Mouse (Mus musculus): Measurements from ENCODE around the gene Sgsh.
"Not testable (repeated sequence)": the region's sequence is repeated elsewhere in the genome, so short reads cannot be mapped to it uniquely, and the experiment has no call there.

Gene Sgsh

DNA sequence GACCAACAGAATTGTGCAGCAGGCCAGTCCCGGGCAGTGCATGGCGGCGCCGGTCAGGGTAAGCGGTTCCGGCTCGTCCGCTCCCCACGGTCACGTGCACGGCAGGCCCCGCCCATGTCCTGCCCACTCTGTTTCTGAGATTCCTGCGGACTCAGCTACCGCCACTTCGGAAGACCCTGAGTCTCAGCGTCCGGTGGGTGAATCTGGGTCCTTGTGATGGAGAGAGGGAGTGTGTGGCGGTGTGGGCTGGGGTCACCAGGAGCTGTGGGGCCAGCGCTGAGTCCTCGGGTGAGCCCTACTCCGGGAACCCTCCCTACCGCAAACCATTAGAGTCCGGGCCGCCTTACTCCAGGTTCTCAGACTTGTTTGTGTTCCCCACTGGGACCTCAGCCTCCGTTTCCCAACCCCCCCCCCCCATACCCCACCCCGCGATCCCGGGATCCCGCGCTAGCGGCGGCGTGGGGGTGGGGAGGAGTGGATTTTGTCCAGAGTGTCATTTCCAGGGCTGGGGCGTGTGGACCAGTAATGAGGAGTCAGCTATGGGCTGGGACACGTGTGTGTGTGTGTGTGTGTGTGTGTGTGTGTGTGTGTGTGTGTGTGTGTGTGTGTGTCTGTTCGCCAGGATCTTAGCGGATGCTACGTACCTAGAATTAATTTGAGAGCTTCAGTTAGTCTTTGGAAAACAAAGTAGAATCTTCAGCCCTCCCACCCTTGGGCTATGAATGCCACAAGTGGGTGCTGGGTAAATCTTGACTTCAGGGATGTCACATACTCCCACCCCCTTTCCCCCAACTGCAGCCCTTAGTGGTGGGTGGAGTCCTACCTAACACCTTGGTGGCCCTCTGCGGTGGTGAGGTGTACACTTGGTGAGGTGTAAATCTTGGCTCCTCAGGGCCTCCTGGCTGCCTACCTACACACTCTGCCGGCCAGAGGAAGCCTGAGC, at the start of gene Sgsh, which contains the start of gene Slc26a11:
Gene Sgsh (minus strand): TSS at position 94 of the 943 bp plus-strand sequence.
Gene Slc26a11 (plus strand): TSS at position 115 of the 943 bp plus-strand sequence.
- DNase-seq (ENCODE audit: low read depth, low spot score) = peak; percentile 72

DNA sequence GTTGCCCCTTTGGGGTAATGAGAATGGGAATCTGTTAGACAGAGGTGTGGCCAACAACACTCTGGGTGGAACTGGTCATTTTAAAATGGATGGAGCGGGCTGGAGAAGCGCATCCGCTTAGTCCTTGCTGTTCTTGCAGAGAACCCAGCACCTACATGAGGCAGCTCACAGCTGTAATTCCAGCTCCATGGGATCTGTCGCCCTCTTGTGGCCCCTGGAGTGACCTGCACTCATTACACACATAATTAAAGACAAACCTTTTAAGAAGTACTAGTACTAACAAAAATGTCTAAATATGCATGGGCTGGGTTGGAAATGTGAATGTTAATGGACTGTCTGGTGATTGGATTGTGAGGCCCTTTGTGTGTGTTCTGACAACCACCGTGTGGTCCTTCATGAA, 49.3 kb upstream of the Sgsh start:
- peak; percentile 86 for DNase-seq (ENCODE audit: low read depth, low spot score)

DNA sequence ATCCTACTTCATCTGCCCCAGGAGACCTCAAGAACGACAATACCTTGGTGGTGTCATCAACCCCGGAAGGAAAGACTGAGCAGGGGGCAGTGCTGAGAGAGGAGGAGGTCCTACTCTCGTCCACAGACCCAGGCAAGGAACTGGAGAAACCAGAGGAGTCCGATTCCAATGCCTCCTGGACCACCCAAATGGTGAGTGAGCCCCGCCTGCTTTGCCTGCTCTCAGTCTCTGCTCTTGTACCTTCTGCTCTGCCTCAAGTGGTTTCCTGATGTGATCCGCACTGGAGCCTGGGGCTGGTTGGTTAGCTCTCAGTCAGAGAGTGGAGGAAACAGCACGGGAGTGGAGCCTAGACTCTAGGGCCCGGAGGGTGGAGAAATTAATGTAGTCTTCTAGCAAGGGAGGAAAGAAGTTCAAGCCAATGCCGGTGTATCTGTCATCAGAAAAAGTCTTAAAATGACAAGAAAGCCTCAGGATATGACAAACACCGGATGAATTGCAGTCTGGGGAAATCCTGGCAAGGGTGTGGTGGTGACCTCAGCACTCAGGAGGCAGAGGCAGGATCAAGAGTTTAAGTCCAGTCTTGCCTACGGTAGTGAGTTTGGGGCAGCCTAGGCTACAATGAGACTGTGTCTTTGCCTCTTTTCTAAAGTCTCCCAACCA, 47.3 kb upstream of the Sgsh start:
- DNase-seq (ENCODE audit: low read depth, low spot score) = peak; percentile 22

DNA sequence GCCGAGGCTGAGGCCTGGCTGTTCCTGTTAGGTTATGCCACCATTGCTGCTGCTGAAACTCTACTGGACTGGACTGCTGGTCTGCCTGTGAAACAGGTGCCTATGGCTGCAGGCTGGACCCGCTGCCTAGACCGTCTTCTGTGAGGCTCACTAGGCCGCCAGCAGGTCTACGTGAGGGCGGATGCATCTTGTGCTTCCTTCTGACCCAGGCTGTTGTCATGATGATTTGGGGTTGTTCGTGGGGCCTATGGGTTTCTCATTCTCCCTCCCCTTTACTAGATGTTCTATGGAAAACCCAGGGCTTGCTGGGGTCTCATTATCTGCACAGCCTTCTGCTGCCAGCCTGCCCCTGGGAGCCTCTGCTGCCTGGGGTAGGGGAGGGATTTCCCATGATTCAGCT, 41.1 kb upstream of the Sgsh start:
- peak; percentile 71 for DNase-seq (ENCODE audit: low read depth, low spot score)

DNA sequence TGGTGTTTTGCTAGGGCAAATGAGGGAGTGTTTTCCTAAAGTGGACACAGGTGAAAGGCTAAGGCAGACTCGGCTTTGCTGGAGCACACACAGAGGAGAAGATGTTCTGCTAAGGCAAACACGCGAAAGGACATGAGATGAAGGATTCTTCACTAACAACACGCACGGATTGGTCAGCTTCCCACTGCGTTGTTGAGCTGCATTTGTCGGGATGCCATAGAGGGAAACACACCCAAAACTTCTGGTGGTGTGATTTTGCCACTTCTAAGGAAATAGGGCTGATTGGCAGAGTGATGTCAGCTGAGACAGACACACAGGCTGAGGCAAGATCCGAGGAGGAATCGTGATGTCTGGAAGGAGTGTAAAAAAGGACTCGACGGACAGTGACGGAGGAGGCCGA, 40.6 kb upstream of the Sgsh start:
- peak; percentile 64 for DNase-seq (ENCODE audit: low read depth, low spot score)

DNA sequence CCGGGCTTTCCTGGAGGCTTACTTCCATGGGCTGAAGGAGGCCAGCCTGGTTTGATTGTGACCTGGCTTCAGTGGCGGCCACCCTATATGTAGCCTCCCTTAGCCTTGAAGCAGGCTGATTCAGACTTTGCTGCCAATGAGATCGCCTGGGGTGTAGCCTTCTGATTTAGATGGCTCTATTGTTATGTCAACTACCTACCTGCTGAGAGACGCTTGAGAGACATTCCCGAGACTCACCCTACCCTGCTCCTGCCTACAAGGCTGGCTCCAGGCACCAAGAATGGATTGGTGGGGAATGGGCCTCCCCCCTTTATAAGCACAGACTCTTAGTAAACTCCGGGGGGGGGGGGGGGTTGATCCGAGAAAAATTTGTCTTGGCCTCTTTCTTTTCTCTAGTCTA, 40.1 kb upstream of the Sgsh start:
- DNase-seq (ENCODE audit: low read depth, low spot score) = peak; percentile 98

DNA sequence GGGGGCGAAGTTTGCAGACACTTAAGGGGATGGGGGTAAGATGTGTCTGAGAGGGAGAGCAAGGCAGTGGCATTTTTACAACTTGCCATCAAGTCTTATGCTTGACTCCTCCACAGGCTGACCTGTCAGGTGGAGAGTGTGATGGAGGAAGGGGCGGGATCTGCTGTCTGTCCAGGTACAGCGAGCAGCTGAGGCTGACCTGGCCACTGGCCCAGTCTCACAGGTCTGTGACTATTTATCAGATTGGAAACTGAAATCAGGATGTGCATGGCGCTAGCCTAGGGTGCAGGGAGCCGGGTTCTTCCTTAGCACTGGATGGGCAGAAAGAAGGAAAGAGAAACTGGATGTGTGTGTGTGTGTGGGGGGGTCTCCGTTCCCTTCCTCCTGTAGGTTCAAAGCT, 38.9 kb upstream of the Sgsh start:
- no peak for DNase-seq (ENCODE audit: low read depth, low spot score)

DNA sequence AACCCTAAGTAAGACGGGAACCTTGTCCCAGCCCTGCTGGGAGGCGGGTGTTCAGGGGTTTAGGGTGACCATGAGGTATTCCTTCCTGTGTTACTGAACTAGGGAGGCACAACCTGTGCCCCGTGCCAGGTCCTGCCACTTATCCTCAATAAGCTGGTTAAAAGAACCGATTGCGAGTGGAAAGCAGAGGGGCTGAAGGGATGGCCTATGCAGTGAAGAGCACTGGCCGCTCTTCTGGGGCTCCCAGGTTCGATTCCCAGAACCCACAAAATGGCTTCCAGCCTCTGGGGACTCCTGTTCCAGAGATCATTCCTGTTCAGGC, 38.1 kb upstream of the Sgsh start:
- DNase-seq (ENCODE audit: low read depth, low spot score) = no peak

DNA sequence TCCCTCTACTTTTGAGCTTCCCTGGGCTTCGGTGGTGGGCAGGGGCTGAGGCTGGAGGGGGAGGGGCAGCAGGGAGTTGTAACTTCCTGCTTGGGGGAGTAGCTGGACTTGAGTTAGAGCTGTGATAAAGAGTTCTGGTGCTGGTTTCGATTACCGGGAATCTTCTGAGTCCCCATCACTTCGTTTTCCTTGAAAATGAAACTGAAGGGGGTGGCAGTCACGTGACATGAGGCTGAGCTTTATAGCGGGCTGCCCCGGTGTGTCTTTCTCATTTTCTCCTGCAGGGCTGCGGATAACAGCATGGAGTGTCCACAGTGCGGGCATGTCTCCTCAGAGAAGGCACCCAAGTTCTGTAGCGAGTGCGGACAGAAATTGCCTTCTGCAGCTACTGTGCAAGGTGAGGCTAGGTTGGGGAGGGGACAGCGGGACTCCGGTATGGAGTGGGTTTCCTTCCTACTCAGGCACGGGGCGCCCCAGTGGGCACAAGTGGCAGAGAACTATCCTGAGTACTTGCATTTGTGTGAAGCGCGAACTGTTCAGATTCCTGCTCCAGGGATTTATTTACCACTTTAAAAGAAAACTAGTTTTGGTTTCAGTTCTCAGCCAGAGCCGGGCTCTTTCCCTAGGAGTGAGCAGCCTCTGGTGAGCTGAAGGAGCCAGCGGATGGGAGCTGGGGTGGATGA, 37.6 kb upstream of the Sgsh start, which contains the start of gene Rnf213:
Gene Rnf213 (plus strand): TSS at position 301 of the 683 bp plus-strand sequence.
- DNase-seq (ENCODE audit: low read depth, low spot score) = peak; percentile 62

DNA sequence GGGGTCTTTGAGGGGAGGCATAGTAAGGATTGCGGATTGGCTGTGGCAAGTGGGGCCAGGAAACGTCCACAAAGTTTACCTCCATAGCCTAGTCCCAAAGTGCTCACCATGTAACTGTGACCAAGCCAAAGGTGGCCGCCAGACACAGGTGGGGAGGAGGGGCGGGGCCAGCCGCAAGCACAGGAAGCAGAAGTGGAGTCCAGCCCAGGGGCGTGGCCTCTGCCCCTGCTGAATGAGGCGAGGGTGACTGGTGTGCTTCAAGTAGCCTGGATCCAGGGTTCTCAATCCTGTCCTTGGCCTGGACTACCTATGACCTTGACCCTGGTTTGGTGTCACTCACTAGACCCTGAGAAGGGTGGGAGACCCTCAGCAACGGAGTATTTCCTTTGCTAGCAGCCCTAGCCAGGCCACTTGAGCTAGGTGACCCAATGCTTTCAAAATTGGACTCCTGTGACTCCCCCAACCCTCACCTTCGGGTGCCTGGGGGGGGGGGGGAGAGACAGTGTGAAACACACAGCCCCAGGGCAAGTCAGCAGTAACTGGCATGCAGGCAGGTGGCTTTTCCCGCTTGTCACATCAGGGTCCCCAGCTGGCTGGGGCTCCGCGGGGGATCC, 36.8 kb upstream of the Sgsh start:
- DNase-seq (ENCODE audit: low read depth, low spot score) = peak; percentile 90

DNA sequence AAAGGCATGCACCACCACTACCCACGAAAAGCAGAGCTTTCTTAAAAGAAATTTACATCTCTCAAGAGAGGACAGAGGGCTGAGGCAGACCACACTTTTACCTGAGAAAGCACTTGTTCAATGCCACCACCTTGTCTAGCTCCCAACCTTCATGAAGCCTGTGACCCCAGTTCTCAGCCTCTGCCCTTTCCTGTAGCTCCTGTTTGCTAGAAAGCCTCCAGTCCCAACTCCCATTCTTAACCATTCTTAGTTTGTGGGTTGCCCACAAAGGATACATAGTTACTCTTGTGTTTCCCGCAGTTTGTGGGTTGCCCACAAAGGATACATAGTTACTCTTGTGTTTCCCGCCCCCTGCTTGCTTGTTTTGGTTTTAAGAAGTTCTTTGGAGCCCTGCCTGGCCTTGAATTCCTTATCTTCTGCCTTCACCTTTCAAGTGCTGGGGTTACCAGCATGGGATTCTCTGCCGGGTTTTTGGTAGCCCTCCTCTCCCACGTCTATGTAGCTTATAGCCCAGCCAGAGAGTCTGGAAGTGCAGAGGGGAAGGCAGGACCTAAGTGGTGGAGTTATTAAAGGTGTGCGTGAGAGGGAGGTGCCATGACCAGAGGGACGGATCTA, 36.2 kb upstream of the Sgsh start:
- peak; percentile 16 for DNase-seq (ENCODE audit: low read depth, low spot score)

DNA sequence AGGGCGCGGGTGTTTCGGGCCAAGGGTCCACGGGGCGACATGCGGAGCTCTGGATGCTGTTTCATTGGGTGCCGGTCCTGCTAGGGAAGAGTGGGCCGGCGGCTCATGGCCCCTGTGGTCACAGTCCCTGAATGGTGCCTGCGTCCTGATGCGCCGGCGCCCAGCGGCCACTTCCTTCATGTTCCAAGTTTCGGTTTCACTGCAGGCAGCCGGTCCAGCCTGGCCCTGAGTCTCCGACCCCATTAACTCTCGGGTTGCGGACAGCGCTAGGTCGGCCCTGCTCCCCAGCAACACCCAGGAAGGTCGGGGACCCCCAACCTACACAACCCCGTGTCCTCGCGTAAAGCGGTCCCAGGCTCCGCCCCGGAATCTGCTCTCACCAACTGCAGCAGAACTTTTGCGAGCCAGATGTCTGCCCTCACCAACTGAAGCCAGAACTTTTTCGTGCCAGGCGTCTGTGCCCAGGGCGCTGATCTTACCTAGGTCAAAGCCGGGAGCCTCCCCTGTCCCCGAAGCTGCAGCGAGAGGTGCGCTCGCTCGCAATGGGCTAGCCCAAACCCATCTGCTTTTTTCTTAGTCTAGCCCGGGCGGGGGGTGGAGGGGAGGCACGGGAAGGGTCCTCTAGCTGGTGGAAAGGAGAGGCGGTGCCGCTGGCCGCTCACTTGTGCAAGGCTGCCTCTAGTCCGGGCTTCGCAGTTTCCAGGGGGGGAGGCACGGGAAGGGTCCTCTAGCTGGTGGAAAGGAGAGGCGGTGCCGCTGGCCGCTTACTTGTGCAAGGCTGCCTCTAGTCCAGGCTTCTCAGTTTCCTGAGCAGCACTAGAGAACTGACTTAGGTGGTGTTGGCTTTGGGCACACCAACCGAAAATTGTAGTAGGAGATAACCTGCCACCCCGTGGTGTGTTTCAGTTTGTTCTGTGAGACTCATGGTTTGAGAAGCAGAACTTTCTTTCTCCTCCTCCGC, 35.2 kb upstream of the Sgsh start:
- DNase-seq (ENCODE audit: low read depth, low spot score) = peak; percentile 23

DNA sequence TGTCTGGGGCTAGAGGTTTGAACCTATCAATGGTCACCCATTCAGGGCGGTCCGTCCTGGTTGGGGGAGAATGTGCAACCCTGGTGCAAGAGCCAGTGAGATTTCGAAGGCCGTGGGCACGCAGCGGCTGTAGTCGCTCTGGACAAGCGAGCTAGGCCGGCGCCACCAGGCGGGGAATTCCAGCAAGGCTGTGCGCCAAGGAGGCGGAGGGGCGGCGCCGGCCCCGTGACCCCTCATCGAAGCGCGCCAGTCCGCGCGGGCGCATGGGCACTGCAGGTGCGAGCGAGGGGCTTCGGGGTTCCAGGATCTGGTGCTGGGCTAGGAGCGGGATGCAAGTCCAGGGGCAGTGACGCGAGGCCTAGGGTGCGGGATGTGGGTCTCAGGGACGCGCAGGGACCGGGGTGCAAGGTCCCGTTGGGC, 34.5 kb upstream of the Sgsh start:
- DNase-seq (ENCODE audit: low read depth, low spot score) = peak; percentile 73

DNA sequence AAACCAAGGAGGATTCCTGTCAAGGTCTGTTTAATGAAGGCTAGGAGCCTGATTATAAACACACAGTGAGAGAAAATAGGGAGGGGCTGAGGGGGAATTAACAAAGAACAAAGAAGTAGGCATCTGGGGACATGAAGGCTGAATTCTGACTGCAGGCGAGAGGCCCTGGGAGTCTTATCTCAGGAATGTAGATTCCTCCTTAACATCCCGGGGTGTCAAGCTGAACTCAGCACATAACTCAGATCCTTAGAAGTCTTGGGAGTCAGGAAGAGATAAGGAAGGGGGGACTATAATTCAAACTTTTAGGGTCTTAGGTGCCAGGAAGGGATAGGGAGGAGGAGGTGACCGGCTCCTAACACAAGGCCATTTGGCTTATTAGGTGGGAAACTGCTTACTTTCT, 31.9 kb upstream of the Sgsh start:
- not testable (repeated sequence) for DNase-seq (ENCODE audit: low read depth, low spot score)

DNA sequence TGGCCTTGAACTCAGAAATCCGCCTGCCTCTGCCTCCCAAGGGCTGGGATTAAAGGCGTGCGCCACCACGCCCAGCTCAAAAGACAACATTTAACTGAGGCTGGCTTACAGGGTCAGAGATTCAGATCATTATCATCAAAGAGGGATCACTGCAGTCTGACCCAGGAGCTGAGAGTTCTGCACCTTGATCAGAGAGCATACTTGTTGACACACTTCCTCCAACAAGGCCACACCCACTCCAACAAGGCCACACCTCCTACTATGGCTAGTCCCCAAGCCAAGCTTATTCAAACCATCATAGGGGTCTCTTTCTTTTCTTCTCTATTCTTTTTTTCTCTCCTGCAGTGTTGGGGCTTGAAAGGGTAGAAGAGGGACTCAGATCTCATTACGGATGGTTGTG, 31.0 kb upstream of the Sgsh start:
- DNase-seq (ENCODE audit: low read depth, low spot score) = peak; percentile 76

DNA sequence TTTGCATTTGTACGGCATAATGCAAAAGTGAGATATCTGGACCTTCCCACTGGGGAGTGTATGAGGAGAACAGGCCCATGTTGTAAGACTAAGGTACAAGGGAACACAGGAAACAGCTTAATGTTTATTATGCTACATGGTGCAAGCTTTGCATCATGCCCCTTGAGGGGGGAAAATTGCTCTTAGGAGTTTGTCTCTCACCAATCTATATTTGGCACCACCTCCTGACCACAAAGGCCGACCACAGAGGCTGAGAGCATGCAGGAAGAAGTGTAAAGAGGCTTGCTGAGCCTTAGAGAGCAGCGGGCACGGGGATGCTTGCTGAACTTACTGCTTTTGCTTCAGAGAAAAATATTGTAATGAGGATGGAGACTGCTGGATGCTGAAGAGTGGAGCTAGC, 29.6 kb upstream of the Sgsh start:
- DNase-seq (ENCODE audit: low read depth, low spot score) = no peak

DNA sequence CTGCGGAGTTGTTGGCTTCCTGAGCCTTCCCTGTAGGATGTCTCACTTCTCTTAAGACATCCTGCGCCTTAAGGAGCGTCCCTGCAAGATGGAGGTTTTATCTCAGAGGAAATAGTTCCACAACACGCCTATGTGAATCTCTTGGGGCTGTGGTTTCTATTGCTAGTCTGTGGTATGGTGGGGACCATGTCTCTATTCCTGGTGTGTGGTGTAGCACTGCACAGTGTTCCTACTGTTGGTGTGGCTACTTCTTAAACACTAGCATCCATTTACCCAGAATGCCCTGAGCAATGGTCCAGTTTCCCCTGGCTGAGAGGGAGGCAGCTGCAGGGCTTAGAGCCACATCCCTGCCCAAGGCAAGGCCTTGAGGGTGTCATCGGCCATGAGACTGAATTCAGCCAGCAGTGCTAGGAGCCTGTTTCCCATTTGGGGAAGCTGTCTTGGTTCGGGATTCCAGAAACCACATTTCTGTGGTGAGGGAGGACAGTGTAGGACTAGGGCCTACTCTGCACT, 27.1 kb upstream of the Sgsh start:
- DNase-seq (ENCODE audit: low read depth, low spot score) = no peak

DNA sequence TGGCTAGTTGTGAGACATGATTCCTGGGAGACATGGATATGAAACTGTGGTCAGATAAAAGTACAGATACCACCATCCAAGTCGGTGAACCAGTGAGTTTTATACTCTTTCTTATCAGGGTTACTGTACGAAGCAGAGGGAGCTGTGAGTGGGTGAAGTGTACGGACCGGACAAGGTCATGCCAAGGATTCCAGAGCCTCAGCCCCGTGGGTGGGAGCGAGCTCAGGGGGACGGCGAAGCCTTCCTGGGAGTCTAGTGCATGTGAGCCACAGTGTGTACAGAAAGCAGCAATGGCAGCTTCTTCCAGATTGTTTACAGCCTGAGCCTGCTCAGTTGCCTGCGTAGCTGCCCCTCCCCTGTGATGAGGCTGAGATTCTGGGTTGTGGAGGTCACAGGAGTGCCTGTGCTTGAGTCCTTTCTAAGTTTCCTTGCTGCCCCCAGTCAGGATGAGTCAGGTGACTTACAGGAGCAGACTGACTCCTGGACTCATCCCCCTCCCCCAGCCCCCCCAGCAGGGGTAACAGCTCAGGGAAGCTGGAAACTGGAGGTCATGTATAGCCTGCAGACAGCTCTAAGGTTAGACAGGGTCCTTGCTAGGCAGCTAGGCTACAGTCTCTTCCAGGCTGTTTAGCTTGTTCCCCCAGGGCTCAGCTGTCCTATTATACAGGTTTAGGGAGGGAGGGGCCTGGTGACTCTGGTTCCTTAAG, 26.4 kb upstream of the Sgsh start:
- DNase-seq (ENCODE audit: low read depth, low spot score) = peak; percentile 58

DNA sequence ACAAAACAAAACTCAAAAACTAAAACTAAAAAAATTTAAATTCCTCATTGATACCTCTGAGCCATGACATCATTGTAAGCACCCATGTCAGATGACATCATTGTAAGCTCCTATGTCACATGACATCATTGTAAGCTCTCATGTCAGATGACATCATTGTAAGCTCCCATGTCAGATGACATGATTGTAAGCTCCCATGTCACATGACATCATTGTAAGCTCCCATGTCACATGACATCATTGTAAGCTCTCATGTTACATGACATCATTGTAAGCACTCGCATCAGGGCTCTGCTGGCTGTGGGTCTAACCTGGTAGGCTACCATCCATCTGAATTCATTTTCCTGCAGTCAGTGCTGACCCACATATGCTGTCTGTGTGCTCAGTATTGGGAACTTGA, 23.2 kb upstream of the Sgsh start:
- peak; percentile 51 for DNase-seq (ENCODE audit: low read depth, low spot score)

Data from R1 (cell line).